Mouse (Mus musculus) small intestine, adult 2 months (tissue): Measurements from ENCODE around the gene Lrp6.

Source experiments
- CTCF ChIP-seq: fragments of 200-500 bp; IDR thresholded peaks from 2 replicates; pipeline ENCODE4 v1.5.1; 2012; ENCODE audit warnings: low read depth, mild to moderate bottlenecking, control low read depth, inconsistent platforms, low read length, moderate library complexity, mixed read lengths; ENCODE audit not compliant: insufficient replicate concordance, insufficient read length; ENCODE audit errors: extremely low read depth
- POLR2A ChIP-seq: fragments of 200-500 bp; IDR thresholded peaks from 2 replicates; pipeline ENCODE4 v1.6.1; 2012; ENCODE audit warnings: low read depth, mild to moderate bottlenecking, control low read depth, inconsistent platforms, low read length, moderate library complexity

DNA sequence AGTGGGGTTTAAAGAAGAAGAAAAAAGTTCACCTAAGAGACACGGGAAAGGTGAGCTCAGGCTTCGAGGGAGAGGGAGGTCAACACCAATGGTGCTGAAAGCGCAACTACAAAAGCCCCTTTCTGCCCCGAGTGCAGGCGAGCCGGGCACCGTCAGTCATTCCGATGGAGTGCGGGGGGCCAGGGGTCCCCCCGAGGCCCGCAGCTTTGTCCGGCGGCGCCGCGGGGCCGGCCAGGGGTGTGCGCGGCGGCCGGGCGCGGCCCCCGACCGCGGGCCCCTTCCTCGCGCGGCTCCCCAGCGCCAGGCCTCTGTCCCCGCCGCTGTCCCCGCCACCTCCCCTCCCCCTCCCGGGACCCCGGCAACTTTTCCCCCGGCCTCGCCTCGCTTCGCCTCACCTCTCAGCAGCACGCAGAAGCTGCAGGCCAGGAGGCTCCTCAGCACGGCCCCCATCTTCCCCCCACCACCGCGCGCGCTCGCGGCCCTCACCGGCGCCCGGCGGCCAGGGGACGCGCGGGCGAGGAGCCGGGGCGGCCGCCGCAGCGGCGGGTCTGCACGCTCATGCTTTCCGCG lies 432 bp downstream of the Lrp6 start:
- TF ChIP-seq CTCF (no peak), POLR2A (no peak)
